Mouse (Mus musculus): ENCODE data around the gene Ropn1l.

- no peak for TF ChIP-seq CTCF (IDR thresholded peaks at IDR 0.05; ENCODE audit: control insufficient read depth, insufficient read depth, insufficient replicate concordance, low read depth, low read length)
- TF ChIP-seq POLR2A (IDR thresholded peaks at IDR 0.05; ENCODE audit: control insufficient read depth, low read depth, low read length), result no peak
These were observed 23.1 kb upstream of the Ropn1l start for GRCm38 (mm10) chr15:31476678-31477077.
